Mouse (Mus musculus) left cerebral cortex, postnatal 36 days (tissue): ENCODE measurements at regions not wholly inside any gene's neighbourhood (a gene's known extent, or its start where the extent isn't known, plus 50 kb on each side); places are given as distances from the start of the nearest gene placed in this dataset.

Experiments
- DNase-seq, 2 experiments: peaks; one replicate each; pipeline ENCODE4 v3.0.0; 2021 to 2022; ENCODE audit warnings: low spot score in 2 of 2, mixed read lengths in 1 of 2
- intact Hi-C: fragments of 180-260 bp; cut with DNase I; formaldehyde crosslinking; loops from one replicate; pipeline ENCODE4 v1.15.1; 2025

DNA sequence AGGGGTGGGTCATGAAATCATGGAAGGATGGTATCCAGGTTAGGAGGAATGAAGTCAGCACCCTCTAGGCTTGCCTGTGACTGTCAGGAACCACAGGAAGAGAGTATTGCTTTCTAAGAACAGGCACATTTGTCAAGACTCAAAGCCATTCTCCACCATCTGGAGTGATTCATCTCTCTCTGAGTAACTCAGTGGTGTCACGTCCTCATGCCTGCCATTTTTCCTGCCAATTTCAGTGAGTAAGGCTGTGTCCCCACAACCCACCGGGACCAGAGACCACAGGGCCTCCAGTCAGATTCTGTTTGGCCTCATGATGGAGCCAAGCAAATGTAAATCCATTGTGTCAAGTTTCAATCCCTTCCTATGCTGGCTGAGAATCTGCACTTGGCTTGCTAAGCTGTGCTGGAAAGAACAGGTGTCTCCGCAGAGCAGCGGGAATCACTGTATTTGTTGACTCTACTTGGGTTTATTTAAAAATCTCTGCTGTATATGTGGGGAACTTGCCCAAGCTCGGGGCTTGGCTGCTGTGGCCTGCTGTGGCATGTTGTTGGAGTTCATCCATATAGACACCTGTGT, 230.0 kb upstream of the Mki67 start:
- intact Hi-C loops: no loop called here

DNA sequence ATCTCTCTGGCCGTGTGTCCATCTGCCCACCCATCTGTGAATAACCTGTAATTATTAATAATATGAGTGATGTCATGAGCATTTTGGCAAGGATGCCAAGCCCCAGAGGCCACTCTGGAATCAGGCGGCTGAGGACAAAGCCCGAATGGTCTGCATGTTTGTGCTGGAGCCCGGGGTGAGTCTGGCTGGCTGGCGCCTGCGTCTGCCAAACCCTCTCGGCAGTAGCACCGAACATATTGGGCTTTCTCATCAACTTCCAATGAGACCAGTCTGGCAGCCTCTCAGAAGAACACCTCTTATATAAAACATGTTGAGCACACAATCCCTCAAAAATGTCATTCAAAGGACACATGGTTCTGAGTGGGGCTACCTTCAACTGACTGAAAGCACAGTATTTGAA, 244.9 kb upstream of the Mki67 start:
- intact Hi-C loops: no loop called here

More for the DNA sequence above, 230.0 kb upstream of the Mki67 start:
- peak; percentile 25 to 29 for DNase-seq

DNA sequence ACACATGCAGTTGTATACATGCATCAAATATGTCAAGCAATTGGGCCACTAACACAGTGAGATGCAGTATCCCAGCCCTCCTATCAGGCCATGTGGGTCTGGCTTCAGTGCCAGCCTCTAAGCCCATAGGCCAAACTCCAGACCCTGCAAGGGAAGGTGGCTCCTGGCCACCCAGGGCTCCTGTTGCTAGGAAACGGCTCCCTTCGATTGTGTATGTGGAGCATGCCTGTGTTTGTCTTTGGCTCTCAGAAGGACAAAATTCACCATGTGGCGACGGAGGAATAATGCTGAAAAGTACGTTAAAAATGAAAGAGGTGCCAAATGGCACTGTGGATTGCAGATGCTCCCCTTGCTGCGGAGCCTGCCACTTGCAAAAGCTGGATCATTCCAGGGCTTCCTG, 249.4 kb upstream of the Mki67 start:
- peak in 1 of 2 experiments; percentile 17 for DNase-seq
- intact Hi-C loops: no loop called here

More for the DNA sequence above, 244.9 kb upstream of the Mki67 start:
- DNase-seq: peak; percentile 18 to 31

- intact Hi-C loops: no loop called here
- no peak for DNase-seq
These were observed 250.1 kb upstream of the Mki67 start for GRCm38 (mm10) chr7:135966231-135966630.

DNA sequence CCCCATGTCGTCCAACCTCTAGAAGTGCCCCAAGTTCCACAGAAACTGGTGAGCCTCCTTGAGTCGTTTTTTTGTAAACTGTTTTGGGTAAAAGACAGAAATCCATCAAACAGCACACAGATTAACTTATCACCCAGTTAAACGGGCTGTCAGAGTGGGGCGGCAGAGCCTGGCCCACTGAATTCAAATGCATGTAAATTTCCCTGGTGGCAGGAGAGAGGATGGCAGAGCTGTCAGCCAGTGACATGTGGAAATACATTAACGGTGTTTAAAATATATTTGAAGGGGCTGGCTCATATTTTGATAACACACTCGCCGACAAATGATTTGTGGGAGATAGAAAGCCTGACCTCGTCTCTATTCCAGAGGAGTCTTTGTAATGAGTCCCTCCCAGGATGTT, 252.5 kb upstream of the Mki67 start:
- no peak for DNase-seq

GRCm38 (mm10) chr7:135986021-135986420, 269.9 kb upstream of the Mki67 start:
- no peak for DNase-seq
- intact Hi-C loops: no loop called here

More for the DNA sequence above, 252.5 kb upstream of the Mki67 start:
- intact Hi-C loops: no loop called here

DNA sequence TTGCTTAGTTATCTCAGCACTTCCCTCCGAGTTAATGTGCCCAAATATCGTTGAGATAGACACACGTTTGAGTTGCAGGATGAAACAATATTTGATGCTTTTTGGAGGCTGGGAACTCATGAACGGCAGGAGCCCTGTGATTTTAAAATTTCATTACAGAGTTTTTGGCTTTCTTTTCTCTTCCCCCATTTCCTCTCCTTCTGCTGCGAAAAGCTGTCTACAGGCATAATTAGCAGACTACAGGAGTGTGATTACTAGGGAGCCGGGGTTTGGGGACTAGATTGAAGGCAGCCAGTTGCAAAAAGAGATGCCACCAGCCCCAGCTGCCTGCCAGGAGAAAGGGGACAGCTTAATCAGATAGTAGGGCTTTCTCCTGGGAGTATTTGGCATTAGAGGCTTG, 274.2 kb upstream of the Mki67 start:
- DNase-seq: no peak
- intact Hi-C loops: no loop called here

GRCm38 (mm10) chr7:135996896-135997295, 280.7 kb upstream of the Mki67 start:
- intact Hi-C loops: no loop called here
- no peak for DNase-seq

DNA sequence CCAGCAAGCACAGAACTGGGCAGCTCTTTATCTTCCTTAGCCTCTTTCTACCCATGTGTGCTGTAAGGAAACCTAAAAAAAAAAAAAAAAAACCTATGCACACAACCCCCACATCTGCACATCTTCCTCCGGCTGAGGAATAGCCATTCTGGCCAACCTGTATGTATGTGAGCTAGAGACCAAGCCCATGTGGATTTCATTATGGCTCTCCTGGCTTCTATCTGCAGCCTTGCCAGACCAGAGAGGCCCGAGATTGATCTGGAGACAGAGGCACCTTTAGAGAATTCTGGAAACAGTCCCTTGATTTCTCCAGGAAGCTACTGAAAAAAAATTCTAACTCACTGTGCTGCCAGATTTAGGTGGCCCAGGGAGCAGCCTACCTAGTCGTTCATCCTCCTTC, 281.5 kb upstream of the Mki67 start:
- no peak for DNase-seq
- intact Hi-C loops: no loop called here

GRCm38 (mm10) chr7:136002382-136002781, 286.2 kb upstream of the Mki67 start:
- intact Hi-C loops: no loop called here
- no peak for DNase-seq

GRCm38 (mm10) chr7:136003291-136003690, 287.1 kb upstream of the Mki67 start:
- intact Hi-C loops: no loop called here
- no peak for DNase-seq

DNA sequence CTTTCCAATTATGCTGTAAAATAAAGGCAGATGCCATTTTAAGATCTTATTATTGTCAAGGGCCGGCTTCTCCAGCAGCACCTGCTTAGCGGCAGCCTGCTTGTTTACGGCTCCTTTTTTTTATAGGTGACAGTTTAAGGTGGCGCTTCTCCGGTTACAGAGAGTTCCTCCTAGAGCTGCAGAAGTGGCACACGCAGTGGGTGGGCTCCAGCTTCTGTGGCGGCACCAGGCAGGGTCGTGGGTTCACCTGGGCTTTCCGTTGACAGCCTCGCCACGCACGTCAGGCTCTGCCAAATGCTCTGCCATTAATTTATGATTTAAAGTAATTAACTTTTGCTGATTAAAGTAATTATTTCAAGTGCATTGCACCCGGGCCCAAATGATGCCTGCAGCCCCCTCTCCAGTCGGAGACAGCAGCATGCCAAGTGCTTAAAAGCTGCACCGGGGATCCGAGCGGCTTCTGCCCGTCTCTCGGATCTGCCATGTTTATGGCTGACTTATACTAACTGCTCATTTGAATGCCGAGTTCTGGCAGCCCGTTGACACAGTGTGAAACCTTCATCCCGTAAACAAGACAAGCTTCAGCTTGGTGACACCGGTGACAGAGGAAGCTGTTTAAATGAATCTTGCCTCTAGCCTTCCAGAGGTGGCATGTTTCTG, 291.8 kb upstream of the Mki67 start:
- DNase-seq: no peak
- intact Hi-C loops: no loop called here

GRCm38 (mm10) chr7:136008486-136008885, 292.3 kb upstream of the Mki67 start:
- no peak for DNase-seq
- intact Hi-C loops: no loop called here

- intact Hi-C loops: no loop called here
- DNase-seq: peak; percentile 56 to 59
These were observed 293.9 kb upstream of the Mki67 start for GRCm38 (mm10) chr7:136010013-136010412.

GRCm38 (mm10) chr7:136014706-136015105, 298.5 kb upstream of the Mki67 start:
- DNase-seq: no peak
- intact Hi-C loops: no loop called here

DNA sequence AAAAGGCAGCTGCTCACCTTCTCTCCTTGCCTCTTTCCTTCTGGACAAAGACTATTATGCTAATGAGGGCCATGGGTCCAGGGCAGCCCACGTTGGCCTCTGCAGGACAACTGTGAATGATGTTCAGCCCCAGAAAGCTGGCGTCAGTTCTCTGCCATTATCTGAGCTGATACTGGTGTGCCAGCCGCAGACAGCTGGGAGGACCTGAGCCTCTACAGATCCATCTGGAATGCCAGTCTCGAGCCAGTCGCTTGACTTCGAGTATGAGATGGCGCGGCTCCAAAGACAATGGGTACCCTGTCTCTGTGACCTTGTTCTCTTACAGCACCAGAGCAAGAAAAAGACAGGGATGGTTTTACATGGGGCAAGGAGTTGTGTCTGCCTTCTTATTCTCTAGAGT, 300.8 kb upstream of the Mki67 start:
- DNase-seq: no peak
- intact Hi-C loops: no loop called here

- DNase-seq: no peak
- intact Hi-C loops: no loop called here
These were observed 304.4 kb upstream of the Mki67 start for GRCm38 (mm10) chr7:136020577-136020976.

GRCm38 (mm10) chr7:136021071-136021470, 304.9 kb upstream of the Mki67 start:
- intact Hi-C loops: no loop called here
- no peak for DNase-seq

GRCm38 (mm10) chr7:136022781-136023448, 306.8 kb upstream of the Mki67 start:
- no peak for DNase-seq
- intact Hi-C loops: no loop called here

DNA sequence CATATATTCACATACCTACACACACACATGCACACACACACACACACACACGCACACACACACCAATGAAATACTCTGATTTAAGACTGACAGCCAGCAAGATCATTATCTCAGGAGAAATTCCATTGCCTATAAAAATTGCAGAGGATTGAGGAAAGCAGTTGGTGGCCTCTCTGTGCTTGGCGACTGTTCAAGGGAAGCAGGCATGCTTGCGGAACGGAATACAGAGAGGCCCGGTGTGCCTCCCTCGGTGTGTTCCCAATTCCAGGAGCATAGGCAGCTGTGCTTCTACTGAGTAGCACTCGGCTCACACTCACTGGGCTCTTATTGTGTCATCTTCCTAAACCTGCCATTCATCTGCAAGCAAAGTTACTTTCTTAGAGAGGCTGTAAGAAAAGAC, 310.3 kb upstream of the Mki67 start:
- intact Hi-C loops: no loop called here
- no peak for DNase-seq

DNA sequence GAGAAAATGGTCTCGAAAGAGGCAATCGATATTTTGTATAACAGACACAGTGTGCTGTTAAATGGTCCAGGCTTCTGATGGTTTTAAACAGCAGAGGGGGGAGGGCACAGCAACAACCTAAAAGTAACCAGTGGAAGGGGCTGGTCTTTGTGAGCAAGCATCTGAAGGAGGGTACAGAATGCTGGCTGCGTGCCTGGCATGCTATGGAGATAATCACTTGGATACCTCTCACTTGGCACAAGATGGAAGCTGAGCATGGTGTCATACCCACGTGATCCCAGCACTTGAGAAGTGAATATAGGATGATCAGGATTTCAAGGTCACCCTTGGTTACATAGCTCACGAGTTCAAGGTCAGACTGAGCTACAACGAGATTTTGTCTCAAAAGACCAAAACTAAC, 315.9 kb upstream of the Mki67 start:
- intact Hi-C loops: no loop called here
- no peak for DNase-seq
